Mouse (Mus musculus) Patski (cell line): ENCODE results near the gene Hist1h4c. TPM values are rescaled to one million over a fixed set of nuclear protein-coding genes. Genes with fewer than 3 reads are reported as not detected.
A peak's percentile ranks its signal among the peaks of the same experiment; 100 is the strongest.

Experiments
- ATAC-seq: fragments of 100-300 bp; one replicate; pipeline ENCODE4 v1.8.0; 2021
- CTCF ChIA-PET: fragments of 350-600 bp; sonication (Branson Sonifier 250); formaldehyde crosslinking; loops from one replicate; lab custom pipeline; 2022; ENCODE audit warnings: inconsistent platforms; lab: Charles Lee
- POLR2A ChIA-PET: fragments of 350-600 bp; sonication (Branson Sonifier 250); formaldehyde crosslinking; loops from one replicate; lab custom pipeline; 2022; ENCODE audit warnings: antibody characterized with exemption, inconsistent platforms; lab: Charles Lee
- DNase-seq: peaks from one replicate; pipeline ENCODE4 v3.0.0-alpha.2; 2011; ENCODE audit warnings: low read depth, low spot score
- H3K27me3 ChIP-seq: fragments of 371-371 bp; one replicate; pipeline ENCODE4 v1.5.1; 2021
- CTCF ChIP-seq: fragments of 100-300 bp; IDR thresholded peaks from one replicate; pipeline ENCODE4 v1.5.1; 2021
- in situ Hi-C: fragments of 300-500 bp; cut with MboI; formaldehyde crosslinking; loops from 3 replicates; pipeline ENCODE4 v1.11.1; 2018; ENCODE audit warnings: low pct_unique_long_range_greater_than_20kb, mixed read lengths
- polyA plus RNA-seq: library from polyadenylated mRNA; unstranded; gene quantifications from one replicate; pipeline ENCODE4 v1.2.3, GENCODE M21; 2021

The Hist1h4c gene
- polyA plus RNA-seq, 1 experiment from 2014 or later, result 0.36 TPM

GRCm38 (mm10) chr13:23700786-23701520, 2.7 kb upstream of the Hist1h4c start:
- peak; percentile 84 for ATAC-seq
- TF ChIP-seq CTCF, result peak; percentile 87
- in situ Hi-C loops, result no loop called here
- DNase-seq, result peak; percentile 72
- POLR2A ChIA-PET, result interaction anchor here (1.3 to 2.6 kb wide), 3 partner anchors 30 to 39 kb away, joined by 4 to 12 read pairs (median 4); no protein-coding TSS in a partner anchor
- H3K27me3 ChIP-seq, result no peaks in the 10 kb centered on the region
- CTCF ChIA-PET, result interaction anchor here (0.8 to 7.1 kb wide), 11 partner anchors 10 to 79 kb away, joined by 3 to 137 read pairs (median 4); partner anchors contain the start of genes Hfe, Hist1h1c, Hist1h3b and Hist1h3c

DNA sequence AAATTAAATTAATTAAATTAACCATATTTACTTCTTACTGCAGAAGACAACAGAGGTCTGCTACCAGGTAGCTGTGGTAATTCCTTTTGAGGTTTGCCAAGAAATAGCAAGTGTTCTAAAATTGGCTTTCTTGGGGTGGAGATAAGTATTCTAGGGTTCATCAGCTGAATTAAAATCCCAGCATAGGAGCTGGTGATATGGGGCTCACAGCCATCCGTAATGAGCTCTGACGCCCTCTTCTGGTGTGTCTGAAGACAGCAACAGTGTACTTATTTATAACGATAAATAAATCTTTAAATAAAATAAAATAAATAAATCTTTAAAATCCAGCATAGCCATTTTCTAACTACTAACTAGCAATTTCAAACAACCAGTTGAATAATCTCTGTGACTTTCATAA, 1.5 kb upstream of the Hist1h4c start:
- in situ Hi-C loops, result loop anchor here (10.0 kb wide), 2 partner anchors 135 to 1665 kb away; partner anchors contain the start of genes Hist1h2ah, Hist1h2bk and Hist1h3e
- CTCF ChIA-PET, result interaction anchor here (7.1 kb wide), 1 partner anchor 39 kb away, joined by 137 read pairs; the partner anchor contains the start of genes Hist1h1c and Hist1h3c
- no peaks in the 10 kb centered on the region for H3K27me3 ChIP-seq
- POLR2A ChIA-PET, result interaction anchor here (1.3 to 2.6 kb wide), 2 partner anchors 34 to 40 kb away, joined by 4 to 12 read pairs; no protein-coding TSS in a partner anchor
- peak; percentile 33 for TF ChIP-seq CTCF
- ATAC-seq (no peak), DNase-seq (no peak)

DNA sequence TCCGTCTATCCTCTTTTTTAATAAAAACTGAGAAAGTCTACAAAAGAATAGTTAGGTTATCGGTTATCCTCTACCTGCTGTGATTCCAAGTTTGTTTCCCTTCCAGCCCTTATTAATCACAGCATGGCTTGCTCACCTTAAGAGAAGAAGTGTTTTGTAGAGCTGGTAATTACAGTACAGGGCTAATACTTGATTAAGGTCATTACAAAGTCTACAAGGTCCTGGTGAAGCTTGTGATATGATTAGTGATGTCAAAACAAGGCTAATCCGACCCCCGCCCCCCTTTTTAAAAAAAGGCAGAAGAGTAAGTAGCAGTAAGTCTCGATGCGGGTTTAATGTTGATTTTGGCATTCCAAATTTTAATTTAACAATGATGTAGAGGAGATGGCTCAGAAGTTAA, 742 bp upstream of the Hist1h4c start:
- ChIA-PET POLR2A (interaction anchor here (0.6 to 2.2 kb wide), 3 partner anchors 14 to 60 kb away, joined by 3 to 14 read pairs (median 4); partner anchors contain the start of genes Hist1h2ac and Hist1h2bc), CTCF (interaction anchor here (1.7 to 7.1 kb wide), 3 partner anchors 13 to 69 kb away, joined by 5 to 137 read pairs (median 13); partner anchors contain the start of genes Hist1h1c and Hist1h3c)
- ATAC-seq, result no peak

DNA sequence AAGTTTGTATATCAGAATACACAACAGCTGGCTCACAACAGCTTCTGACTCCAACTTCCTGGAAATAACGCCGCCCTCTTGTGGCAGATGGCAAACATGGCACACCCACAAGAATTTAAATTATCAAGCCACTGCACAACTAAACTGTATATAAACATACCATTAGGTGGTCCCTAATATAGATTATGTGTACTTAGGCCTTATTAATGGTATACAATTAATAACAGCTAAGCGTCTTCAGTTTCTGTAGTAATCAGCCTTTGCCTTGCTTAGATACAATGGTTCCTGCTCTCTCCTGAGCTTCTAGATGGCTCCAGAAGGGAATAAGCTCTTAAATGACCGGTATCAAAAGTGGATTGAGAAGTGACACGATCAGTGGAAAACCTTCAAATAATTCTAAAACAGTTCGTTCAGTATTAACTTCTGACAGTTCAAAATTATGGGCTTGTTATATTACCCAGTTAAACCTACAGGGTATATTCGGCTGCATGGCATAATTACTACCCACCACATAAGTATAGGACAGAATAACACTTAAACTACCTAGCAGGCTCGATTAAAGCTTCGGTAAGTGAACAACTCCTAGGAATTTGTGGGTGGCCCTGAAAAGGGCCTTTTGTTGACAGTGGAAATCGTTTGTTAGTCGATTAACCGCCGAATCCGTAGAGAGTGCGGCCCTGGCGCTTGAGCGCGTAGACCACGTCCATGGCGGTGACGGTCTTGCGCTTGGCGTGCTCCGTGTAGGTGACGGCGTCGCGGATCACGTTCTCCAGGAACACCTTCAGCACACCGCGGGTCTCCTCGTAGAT, 559 bp downstream of the Hist1h4c start:
- in situ Hi-C loops, result loop anchor here (10.0 kb wide), 2 partner anchors 133 to 1663 kb away; partner anchors contain the start of genes Hist1h2ah, Hist1h2bk and Hist1h3e

More for the DNA sequence above, 742 bp upstream of the Hist1h4c start:
- TF ChIP-seq CTCF, result no peak
- DNase-seq, result no peak
- H3K27me3 ChIP-seq, result no peaks in the 10 kb centered on the region
- in situ Hi-C loops, result loop anchor here (10.0 kb wide), 2 partner anchors 134 to 1664 kb away; partner anchors contain the start of genes Hist1h2ah, Hist1h2bk and Hist1h3e

GRCm38 (mm10) chr13:23696061-23696474, 2.2 kb downstream of the Hist1h4c start:
- in situ Hi-C loops, result loop anchor here (10.0 kb wide), 2 partner anchors 131 to 1661 kb away; partner anchors contain the start of genes Hist1h2ah, Hist1h2bk and Hist1h3e
- ChIA-PET POLR2A (interaction anchor here (0.7 kb wide), 1 partner anchor 256 kb away, joined by 3 read pairs; no protein-coding TSS in a partner anchor), CTCF (interaction anchor here (1.7 to 3.6 kb wide), 3 partner anchors 11 to 66 kb away, joined by 4 to 13 read pairs (median 10); partner anchors contain the start of gene Hist1h2bc)
- no peaks in the 10 kb centered on the region for H3K27me3 ChIP-seq
- no peak for TF ChIP-seq CTCF
- DNase-seq (no peak), ATAC-seq (no peak)

More for the DNA sequence above, 559 bp downstream of the Hist1h4c start:
- DNase-seq (no peak), ATAC-seq (peak; percentile 28)
- H3K27me3 ChIP-seq, result no peaks in the 10 kb centered on the region
- CTCF ChIA-PET, result interaction anchor here (0.8 to 7.1 kb wide), 11 partner anchors 9 to 72 kb away, joined by 3 to 137 read pairs (median 4); partner anchors contain the start of genes Hist1h1c, Hist1h2bc and Hist1h3c
- peak; percentile 85 for TF ChIP-seq CTCF
- POLR2A ChIA-PET, result interaction anchor here (0.6 to 2.2 kb wide), 12 partner anchors 8 to 127 kb away, joined by 3 to 14 read pairs (median 4); partner anchors contain the start of genes Hist1h2ac, Hist1h2ae, Hist1h2bc and Hist1h2bg

DNA sequence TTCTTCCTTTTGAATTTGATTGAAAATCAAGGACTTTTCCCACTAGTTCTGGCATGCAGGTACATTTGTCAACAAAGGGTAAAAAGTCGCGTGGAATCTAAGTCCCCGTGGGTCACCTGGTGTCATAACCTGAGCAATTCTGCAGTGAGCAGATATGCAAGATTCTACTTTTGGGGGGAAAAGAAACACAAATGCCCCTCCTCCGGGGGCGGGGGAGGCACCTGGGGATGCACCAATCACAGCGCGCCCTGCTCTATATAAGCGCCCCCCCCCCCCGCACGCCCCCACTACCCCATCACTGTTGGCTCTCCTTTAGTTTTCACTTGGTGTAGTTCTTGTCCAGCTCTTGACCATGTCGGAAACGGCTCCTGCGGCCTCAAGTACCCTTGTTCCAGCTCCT, 2.7 kb downstream of the Hist1h4c start, which contains the start of gene Hist1h1t:
Gene Hist1h1t (plus strand): TSS at position 301 of the 400 bp plus-strand sequence.
- ATAC-seq, result no peak
- CTCF ChIA-PET, result interaction anchor here (1.7 to 3.6 kb wide), 3 partner anchors 11 to 65 kb away, joined by 4 to 13 read pairs (median 10); partner anchors contain the start of gene Hist1h2bc
- in situ Hi-C loops, result loop anchor here (10.0 kb wide), 2 partner anchors 131 to 1661 kb away; partner anchors contain the start of genes Hist1h2ah, Hist1h2bk and Hist1h3e
- no peaks in the 10 kb centered on the region for H3K27me3 ChIP-seq
- POLR2A ChIA-PET, result no interaction called here
- no peak for TF ChIP-seq CTCF
- no peak for DNase-seq

DNA sequence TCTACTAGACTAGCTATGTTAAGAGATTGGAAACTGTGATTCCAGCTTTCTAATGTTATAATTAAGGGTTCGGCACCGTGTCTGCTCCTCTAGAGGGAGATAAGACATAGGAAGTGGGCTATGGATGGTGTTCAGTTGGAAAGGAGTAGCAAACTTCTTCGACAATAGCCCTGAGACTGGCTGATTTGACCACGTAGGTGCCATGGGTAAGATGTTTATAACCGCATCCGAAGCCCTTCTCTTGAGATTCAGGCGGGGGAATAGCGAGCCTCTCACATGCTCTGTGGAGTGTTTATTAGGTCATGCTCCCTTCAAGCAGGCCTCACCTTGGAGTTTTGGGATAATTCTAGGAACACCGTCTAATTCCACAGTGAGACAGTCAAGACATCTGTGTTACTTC, 3.3 kb downstream of the Hist1h4c start:
- no peak for ATAC-seq
- ChIA-PET POLR2A (interaction anchor here (1.1 kb wide), 1 partner anchor 10 kb away, joined by 3 read pairs; no protein-coding TSS in a partner anchor), CTCF (interaction anchor here (1.7 kb wide), 1 partner anchor 62 kb away, joined by 4 read pairs; no protein-coding TSS in a partner anchor)
- DNase-seq, result no peak
- H3K27me3 ChIP-seq, result no peaks in the 10 kb centered on the region
- in situ Hi-C loops, result loop anchor here (10.0 kb wide), 2 partner anchors 130 to 1660 kb away; partner anchors contain the start of genes Hist1h2ah, Hist1h2bk and Hist1h3e
- no peak for TF ChIP-seq CTCF

DNA sequence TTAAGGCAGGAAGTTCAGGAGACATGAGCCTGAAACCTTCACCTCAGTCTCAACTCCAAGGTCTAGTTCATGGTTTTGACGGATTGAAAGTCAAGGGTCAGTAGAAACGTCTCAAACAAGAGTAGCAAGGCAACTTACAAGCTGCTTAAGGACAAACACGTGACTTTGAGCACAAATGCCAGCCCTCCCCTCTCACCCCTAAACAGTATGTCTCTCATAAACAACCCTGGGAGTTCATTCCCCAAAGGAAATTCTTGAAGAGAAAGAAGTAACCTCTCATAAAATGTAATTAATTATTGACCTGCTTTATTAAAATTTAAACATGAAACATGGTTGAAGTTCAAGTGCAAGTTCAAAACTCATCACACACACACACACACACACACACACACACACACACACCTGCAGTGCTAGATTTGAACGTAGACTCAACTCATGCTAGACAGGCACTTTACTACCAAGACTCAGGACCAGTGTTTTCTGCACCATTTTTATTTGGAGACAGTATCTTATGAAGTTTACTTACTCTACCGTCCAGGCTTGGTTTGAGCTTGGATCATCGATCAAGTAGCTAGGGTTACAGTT, 4.3 kb downstream of the Hist1h4c start:
- H3K27me3 ChIP-seq, result no peaks in the 10 kb centered on the region
- POLR2A ChIA-PET, result interaction anchor here (1.1 kb wide), 1 partner anchor 9 kb away, joined by 3 read pairs; no protein-coding TSS in a partner anchor
- no peak for TF ChIP-seq CTCF
- ATAC-seq (no peak), DNase-seq (no peak)
- in situ Hi-C loops, result loop anchor here (10.0 kb wide), 2 partner anchors 129 to 1659 kb away; partner anchors contain the start of genes Hist1h2ah, Hist1h2bk and Hist1h3e
- CTCF ChIA-PET, result interaction anchor here (1.7 kb wide), 1 partner anchor 61 kb away, joined by 4 read pairs; no protein-coding TSS in a partner anchor
